ENCODE assay signal across 34 mouse cellular contexts in genomic region chr1:34573221-34573620, GRCm38 (mm10). TPM values are rescaled to one million over a fixed set of nuclear protein-coding genes. Genes with fewer than 3 reads are reported as not detected.
DNase-seq lines count a peak whose midpoint lies in the region; ATAC-seq and TF ChIP-seq lines count a peak whose summit lies in the region.
"Had no signal": no experiment of that assay in that cellular context is flagged by ENCODE, and none has a peak within 500 bp of the region (broad histone marks: within the 10 kb centered on the region; RNA-seq: fewer than 3 reads in every experiment).

No protein-coding gene starts in this region.

- H3K4me2 ChIP-seq in intestine, embryonic 14.5 days (ENCODE audit: low read length) = no peak overlapping the region
- H3K4me2 ChIP-seq in intestine, postnatal 0 days (replicated peaks; ENCODE audit: low read depth) = no peak overlapping the region
- H3K4me2 ChIP-seq: forebrain, embryonic 13.5 days; heart, embryonic 11.5 days; hindbrain, embryonic 13.5 days had no signal

- no peak for TF ChIP-seq CTCF in intestine, postnatal 0 days (IDR thresholded peaks at IDR 0.05; ENCODE audit: low read depth)

- 82% methylated on average over 6 of the region's 6 CpGs for WGBS in intestine, embryonic 14.5 days
- 81% methylated on average over 6 of the region's 6 CpGs for WGBS in intestine, postnatal 0 days

- DNase-seq in intestine, embryonic 14.5 days (ENCODE audit: low spot score) = peak; percentile 35
- DNase-seq in splenic B cell, adult 2 months (ENCODE audit: low read depth, low spot score) = peak; percentile 8
- DNase-seq in cerebellum, adult 9-10 months = no peak
- DNase-seq in thymus, adult 18-20 months = no peak
- DNase-seq: adrenal gland, postnatal 10 days; adrenal gland, postnatal 36 days; B cell, adult 2 months; cerebellum, adult 18-20 months; cerebellum, adult 9-11 months; cerebellum, postnatal 25 days; embryo, embryonic 11 days; gastrocnemius, postnatal 10 days; gastrocnemius, postnatal 36 days; heart, adult 11 months; heart, postnatal 36 days had no signal

- no peak overlapping the region for H3K27ac ChIP-seq in intestine, embryonic 14.5 days (ENCODE audit: low read depth)
- no peak overlapping the region for H3K27ac ChIP-seq in intestine, postnatal 0 days (ENCODE audit: low read depth, low read length)
- H3K27ac ChIP-seq: forebrain, embryonic 10.5 days; forebrain, embryonic 13.5 days; hindbrain, embryonic 10.5 days; hindbrain, embryonic 13.5 days had no signal

- H3K4me3 ChIP-seq in intestine, embryonic 14.5 days (ENCODE audit: low read depth, low read length) = no peak overlapping the region
- H3K4me3 ChIP-seq in intestine, postnatal 0 days (ENCODE audit: low read depth, low read length) = no peak overlapping the region
- H3K4me3 ChIP-seq: forebrain, embryonic 10.5 days; forebrain, embryonic 13.5 days; hindbrain, embryonic 10.5 days; hindbrain, embryonic 13.5 days had no signal

- H3K4me1 ChIP-seq in intestine, embryonic 14.5 days (replicated peaks; ENCODE audit: control insufficient read depth, insufficient read depth, low read length) = no peaks in the 10 kb centered on the region
- no peaks in the 10 kb centered on the region for H3K4me1 ChIP-seq in intestine, postnatal 0 days (replicated peaks; ENCODE audit: control insufficient read depth, insufficient read depth, low read length)
- H3K4me1 ChIP-seq: forebrain, embryonic 10.5 days; forebrain, embryonic 13.5 days; hindbrain, embryonic 10.5 days; hindbrain, embryonic 13.5 days had no signal

- no peaks in the 10 kb centered on the region for H3K36me3 ChIP-seq in intestine, embryonic 14.5 days (ENCODE audit: control insufficient read depth, insufficient read depth, low read length)
- no peaks in the 10 kb centered on the region for H3K36me3 ChIP-seq in intestine, postnatal 0 days (ENCODE audit: control insufficient read depth, insufficient read depth)
- no peaks in the 10 kb centered on the region for H3K36me3 ChIP-seq in splenic B cell, adult 2 months (ENCODE audit: control insufficient read depth, insufficient read depth, low read length, poor library complexity, severe bottlenecking)
- H3K36me3 ChIP-seq: forebrain, embryonic 10.5 days; hindbrain, embryonic 10.5 days; hindbrain, embryonic 13.5 days had no signal

- no peaks in the 10 kb centered on the region for H3K9me3 ChIP-seq in intestine, embryonic 14.5 days (ENCODE audit: control insufficient read depth, low read length)
- H3K9me3 ChIP-seq in intestine, postnatal 0 days (ENCODE audit: control insufficient read depth) = no peaks in the 10 kb centered on the region
- H3K9me3 ChIP-seq: forebrain, embryonic 10.5 days; forebrain, embryonic 13.5 days; hindbrain, embryonic 10.5 days; hindbrain, embryonic 13.5 days had no signal

- H3K27me3 ChIP-seq in intestine, embryonic 14.5 days (replicated peaks; ENCODE audit: control insufficient read depth, insufficient read depth, low read length) = peaks cover 10% of the 10 kb centered on the region
- H3K27me3 ChIP-seq in intestine, postnatal 0 days (replicated peaks; ENCODE audit: control insufficient read depth, insufficient read depth, low read length) = 0 out of 2 replicates have a peak, but pooled peaks cover 3% of the 10 kb centered on the region
- no peaks in the 10 kb centered on the region for H3K27me3 ChIP-seq in splenic B cell, adult 2 months (ENCODE audit: control insufficient read depth, insufficient read depth, low read length, poor library complexity, severe bottlenecking)

- no peak overlapping the region for H3K9ac ChIP-seq in intestine, embryonic 14.5 days (ENCODE audit: low read length)
- H3K9ac ChIP-seq in intestine, postnatal 0 days (ENCODE audit: low read depth, low read length) = no peak overlapping the region
- H3K9ac ChIP-seq: forebrain, embryonic 13.5 days; hindbrain, embryonic 13.5 days had no signal

- ATAC-seq in intestine, embryonic 14.5 days (replicated peaks; ENCODE audit: low FRiP score, low TSS enrichment, low read depth) = no peak
- no peak for ATAC-seq in intestine, postnatal 0 days
- peak; percentile 74 for ATAC-seq in common myeloid progenitor, adult 5-6 weeks (replicated peaks; ENCODE audit: low read depth, poor library complexity, severe bottlenecking)
- ATAC-seq: forebrain, embryonic 13.5 days; forebrain, embryonic 16.5 days; hindbrain, embryonic 16.5 days; intestine, embryonic 16.5 days had no signal

RNA-seq across cellular contexts. Expression of gene Amer3, which starts 6.2 kb away (rescaled TPM):
- polyA plus RNA-seq in intestine, embryonic 14.5 days (2014; fragmentation: Nextera tagmentation; extraction: Ambion mirVana) = 1.2 TPM in 2 replicates
- polyA plus RNA-seq in intestine, postnatal 0 days (2015; fragmentation: Nextera tagmentation; extraction: Ambion mirVana) = 0.18 and 0.31 TPM in 2 replicates
- not detected in 2 replicates for total RNA-seq in common myeloid progenitor, adult 5-6 weeks (2017)
- total RNA-seq: gastrocnemius, adult 18-20 months; gastrocnemius, postnatal 36 days; heart, adult 8-10 months; heart, postnatal 36 days; MEL had no signal
- polyA plus RNA-seq: heart, embryonic 11.5 days; heart, embryonic 14.5 days; heart, postnatal 0 days had no signal

RNA-seq across cellular contexts. Expression of gene Prss40, which starts 12.5 kb away (rescaled TPM):
- not detected in 2 replicates for polyA plus RNA-seq in intestine, embryonic 14.5 days (2014; fragmentation: Nextera tagmentation; extraction: Ambion mirVana)
- polyA plus RNA-seq in intestine, postnatal 0 days (2015; fragmentation: Nextera tagmentation; extraction: Ambion mirVana) = not detected in 2 replicates
- not detected in 2 replicates for total RNA-seq in common myeloid progenitor, adult 5-6 weeks (2017)
- total RNA-seq: adrenal gland, adult 18-20 months; adrenal gland, postnatal 10 days; adrenal gland, postnatal 36 days; gastrocnemius, adult 18-20 months; gastrocnemius, postnatal 10 days; gastrocnemius, postnatal 36 days; heart, adult 8-10 months; heart, postnatal 36 days; MEL had no signal
- polyA plus RNA-seq: cortical plate, adult 2 months; embryonic facial prominence, embryonic 11.5 days; embryonic facial prominence, embryonic 14.5 days; forebrain, embryonic 10.5 days; forebrain, embryonic 13.5 days; heart, embryonic 11.5 days; heart, embryonic 14.5 days; heart, postnatal 0 days; hindbrain, embryonic 10.5 days; hindbrain, embryonic 13.5 days; hindbrain, embryonic 16.5 days; intestine, embryonic 16.5 days had no signal

RNA-seq across cellular contexts. Expression of gene Cfc1, which starts 37.8 kb away (rescaled TPM):
- 0.23 TPM in 2 replicates for polyA plus RNA-seq in intestine, embryonic 14.5 days (2014; fragmentation: Nextera tagmentation; extraction: Ambion mirVana)
- not detected in 2 replicates for polyA plus RNA-seq in intestine, postnatal 0 days (2015; fragmentation: Nextera tagmentation; extraction: Ambion mirVana)
- total RNA-seq in common myeloid progenitor, adult 5-6 weeks (2017) = not detected in 2 replicates
- total RNA-seq: adrenal gland, adult 18-20 months; adrenal gland, postnatal 10 days; adrenal gland, postnatal 36 days; gastrocnemius, adult 18-20 months; gastrocnemius, postnatal 10 days; gastrocnemius, postnatal 36 days; heart, adult 8-10 months; heart, postnatal 36 days; MEL had no signal
- polyA plus RNA-seq: cortical plate, adult 2 months; embryonic facial prominence, embryonic 11.5 days; forebrain, embryonic 10.5 days; forebrain, embryonic 13.5 days; heart, embryonic 14.5 days; heart, postnatal 0 days; hindbrain, embryonic 10.5 days; hindbrain, embryonic 13.5 days; intestine, embryonic 16.5 days had no signal

Comparison
In these comparisons a context has a peak if more than half of its experiments do, and no peak if none do; other contexts are left out.
1. DNase-seq: peak in intestine, embryonic 14.5 days (single experiment) and splenic B cell, adult 2 months (single experiment); none in cerebellum, adult 9-10 months (single experiment) and thymus, adult 18-20 months (0 of 2).